Mouse (Mus musculus) gastrocnemius, adult 2 months (tissue): ENCODE data around the gene Mum1. TPM values are rescaled to one million over a fixed set of nuclear protein-coding genes. Genes with fewer than 3 reads are reported as not detected.

Experiments
- DNase-seq: peaks from one replicate; pipeline ENCODE4 v3.0.0; 2022
- H3K27ac ChIP-seq: fragments of 200-600 bp; 2 replicates; pipeline ENCODE4 v1.8.1; 2022; ENCODE audit warnings: mild to moderate bottlenecking
- H3K4me3 ChIP-seq: fragments of 200-600 bp; 2 replicates; pipeline ENCODE4 v1.8.1; 2022; ENCODE audit warnings: mild to moderate bottlenecking, moderate library complexity
- CTCF ChIP-seq: fragments of 200-600 bp; IDR thresholded peaks from 2 replicates; pipeline ENCODE4 v1.8.1; 2022; ENCODE audit warnings: antibody characterized with exemption, mild to moderate bottlenecking, moderate library complexity
- intact Hi-C: fragments of 180-260 bp; cut with DNase I; formaldehyde crosslinking; loops from one replicate; pipeline ENCODE4 v1.15.1; 2025
- total RNA-seq, 2 experiments: library from RNA; stranded (reverse); gene quantifications; 2 replicates each; pipeline ENCODE4 v1.2.3; 2021

Mum1 gene
- total RNA-seq, 2 experiments from 2014 or later: 12.2 to 19.2 TPM

DNA sequence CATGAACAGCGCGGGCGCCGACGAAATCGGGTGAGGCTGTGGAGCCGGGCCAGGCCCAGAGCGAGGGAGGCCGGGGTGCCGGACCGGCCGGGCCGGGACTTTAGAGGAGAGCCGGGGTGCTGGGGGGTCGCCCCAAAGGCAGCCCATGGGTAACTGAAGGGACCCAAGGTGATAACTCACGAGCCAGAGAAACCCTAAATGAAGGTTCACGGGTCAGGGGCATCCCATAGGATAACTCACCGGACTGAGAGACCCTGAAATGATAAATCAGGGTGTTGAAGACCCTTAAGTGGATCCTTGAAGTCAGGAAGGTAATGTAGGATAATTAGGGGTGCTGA lies 38.9 kb downstream of the Mum1 start:
- TF ChIP-seq CTCF: no peak
- peak overlapping the region; percentile 99 for H3K27ac ChIP-seq
- intact Hi-C loops: no loop called here
- no peak for DNase-seq
- H3K4me3 ChIP-seq: peak overlapping the region; percentile 87

DNA sequence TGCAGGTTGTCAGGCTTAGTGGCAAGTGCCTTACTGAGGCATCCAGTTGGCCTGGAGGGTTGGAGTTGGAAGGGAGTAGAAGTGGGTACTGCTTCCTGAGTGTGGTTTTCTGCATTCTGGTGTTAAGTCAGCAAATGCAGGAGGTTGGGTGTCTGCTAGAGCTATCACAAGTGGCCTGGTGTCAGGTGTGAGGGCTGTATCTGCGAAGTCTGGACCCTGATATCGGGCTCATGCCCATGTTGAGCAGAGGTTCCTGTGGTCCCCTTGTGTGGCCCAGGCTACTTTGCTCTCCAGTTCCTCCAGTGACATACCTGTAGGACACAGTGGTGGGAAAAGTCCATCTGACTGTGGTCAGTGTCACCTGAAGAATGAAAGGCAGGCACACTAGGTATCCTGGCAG lies 43.9 kb downstream of the Mum1 start:
- Histone ChIP-seq H3K27ac (peak overlapping the region; percentile 53), H3K4me3 (peak overlapping the region; percentile 20)
- no peak for DNase-seq
- no peak for TF ChIP-seq CTCF
- intact Hi-C loops: no loop called here

DNA sequence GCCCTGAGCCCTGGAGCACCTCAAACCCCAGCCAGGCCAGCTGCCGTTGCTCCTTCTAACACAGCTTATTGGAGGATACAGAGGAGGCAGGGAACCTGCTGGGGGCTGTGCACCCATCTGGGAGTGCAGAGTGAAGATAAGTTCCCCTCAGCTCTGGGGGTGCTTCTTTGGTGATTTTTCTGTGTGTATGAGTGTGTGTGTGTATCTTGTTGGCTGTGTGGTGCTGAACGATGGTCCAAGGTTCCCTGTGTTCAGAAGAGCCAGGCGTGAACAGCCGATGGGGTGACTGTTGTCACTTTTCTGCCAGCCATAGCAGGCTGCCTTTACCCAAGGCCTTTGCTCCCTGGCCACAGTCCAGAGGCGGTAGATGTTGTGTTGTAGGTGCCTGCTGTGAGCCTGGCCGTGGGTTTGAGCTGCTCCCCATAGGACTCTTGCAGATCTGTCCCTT lies 44.5 kb downstream of the Mum1 start:
- no peak for TF ChIP-seq CTCF
- peak; percentile 37 for DNase-seq
- H3K27ac ChIP-seq: peak overlapping the region; percentile 53
- intact Hi-C loops: no loop called here
- peak overlapping the region; percentile 20 for H3K4me3 ChIP-seq

DNA sequence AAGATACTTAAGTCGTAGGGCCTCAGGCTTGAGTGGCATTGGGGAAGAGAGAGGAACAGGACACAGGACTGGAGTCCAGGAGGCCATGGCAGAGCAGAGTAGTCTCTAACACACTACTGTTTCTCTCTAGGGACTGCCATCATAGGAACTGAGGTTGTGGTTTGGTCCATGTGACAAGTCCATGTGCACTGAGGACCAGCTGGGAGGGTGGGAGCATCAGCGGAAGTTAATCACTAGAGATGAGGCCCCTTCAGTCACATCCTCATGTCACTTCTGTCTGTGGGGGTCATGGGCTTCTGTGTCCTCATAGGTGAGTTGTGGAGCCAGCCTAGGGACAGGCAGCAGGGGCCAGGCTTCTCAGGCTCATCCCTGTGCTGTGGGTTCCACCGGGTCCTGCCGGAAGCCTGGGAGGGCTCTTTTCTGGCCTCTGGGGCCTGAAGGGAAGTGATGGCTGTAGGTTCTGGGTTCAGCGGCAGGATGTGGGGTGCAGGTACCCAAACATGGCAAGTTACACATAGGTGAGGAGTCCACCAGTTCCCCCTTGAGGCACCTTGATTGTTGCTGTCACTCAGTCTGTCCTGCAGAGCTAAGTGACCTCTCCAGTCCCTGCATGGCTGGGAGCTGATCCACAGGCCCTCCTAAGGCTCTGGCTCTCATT lies 45.1 kb downstream of the Mum1 start:
- no peak for TF ChIP-seq CTCF
- peak overlapping the region; percentile 20 for H3K4me3 ChIP-seq
- intact Hi-C loops: no loop called here
- H3K27ac ChIP-seq: peak overlapping the region; percentile 53
- DNase-seq: peak; percentile 7

DNA sequence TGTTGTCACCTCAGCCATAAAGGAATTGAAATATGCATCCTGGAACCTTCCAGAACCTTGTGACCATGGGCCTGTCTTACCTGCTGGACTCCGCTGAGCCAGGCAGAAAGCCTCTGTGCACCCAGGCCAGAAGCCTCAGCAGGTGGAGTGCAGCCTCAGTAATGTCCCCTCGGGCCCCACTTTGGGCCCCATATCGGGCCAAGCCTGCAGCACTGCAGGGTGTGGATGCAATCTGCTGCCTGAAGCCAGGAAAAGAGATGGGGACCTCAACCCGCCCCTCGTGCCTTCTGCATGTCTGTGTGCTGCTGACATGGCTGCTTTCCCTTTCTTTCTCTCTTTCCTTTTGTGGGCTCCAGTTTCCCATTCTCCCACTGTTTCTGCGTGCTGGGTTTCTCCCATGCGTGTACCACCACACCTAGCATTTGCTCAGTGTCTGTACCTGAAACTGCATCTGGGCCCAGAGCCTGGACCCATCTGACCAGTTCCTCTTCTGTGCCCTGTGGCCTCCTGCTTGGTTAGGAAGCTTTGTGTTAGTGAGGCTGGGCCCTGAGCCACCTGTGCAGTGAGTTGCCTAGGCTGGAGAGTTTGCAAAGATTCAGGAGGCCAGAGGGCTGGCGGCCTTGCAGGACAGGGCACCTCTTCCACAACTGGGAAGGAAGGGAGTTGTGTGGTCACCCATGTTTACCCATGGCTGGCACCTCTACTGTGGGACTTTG lies 45.8 kb downstream of the Mum1 start:
- TF ChIP-seq CTCF: no peak

DNA sequence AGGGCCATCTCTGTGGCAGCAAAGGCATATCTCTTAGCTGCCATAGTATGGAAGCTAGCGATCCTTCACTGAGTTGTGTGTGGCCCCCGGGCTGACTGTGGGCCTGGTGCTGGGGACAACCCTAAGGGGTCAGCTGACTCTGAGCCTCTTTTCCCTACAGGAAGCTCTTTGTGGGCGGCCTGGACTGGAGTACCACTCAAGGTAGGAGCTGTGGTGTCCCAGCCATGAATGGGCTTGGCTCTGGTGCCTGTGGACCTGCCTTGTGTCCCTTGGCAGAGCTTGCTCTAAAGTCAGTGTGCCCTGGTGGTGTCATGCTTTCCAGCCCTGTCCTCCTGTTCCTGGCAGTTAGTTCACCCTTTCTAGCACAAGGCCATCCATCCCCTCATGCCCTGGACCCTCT lies 47.6 kb downstream of the Mum1 start:
- DNase-seq: no peak
- TF ChIP-seq CTCF: no peak
- intact Hi-C loops: no loop called here
- Histone ChIP-seq H3K4me3 (no peak overlapping the region), H3K27ac (peak overlapping the region; percentile 54)

More for the DNA sequence above, 45.8 kb downstream of the Mum1 start:
- intact Hi-C loops: no loop called here
- Histone ChIP-seq H3K4me3 (no peak overlapping the region), H3K27ac (peak overlapping the region; percentile 53; the same call in 1 of the 2 replicates)
- peak; percentile 27 for DNase-seq

DNA sequence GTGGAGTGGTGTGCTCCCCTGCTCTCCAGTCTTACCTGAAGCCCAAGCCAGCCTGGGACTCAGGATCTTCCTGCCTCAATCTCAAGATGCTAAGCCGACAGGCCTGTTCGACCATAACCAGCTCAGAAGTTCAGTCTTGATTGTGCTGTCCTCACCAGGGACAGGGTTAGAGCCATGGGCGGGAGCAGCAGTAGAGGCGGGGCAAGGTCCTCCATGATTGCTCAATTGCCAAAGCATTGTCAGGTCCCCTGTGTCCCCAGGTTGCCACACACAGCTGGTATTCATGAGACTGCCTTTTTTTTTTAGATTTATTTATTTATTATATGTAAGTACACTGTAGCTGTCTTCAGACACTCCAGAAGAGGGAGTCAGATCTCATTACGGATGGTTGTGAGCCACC lies 50.0 kb downstream of the Mum1 start:
- intact Hi-C loops: no loop called here
- Histone ChIP-seq H3K27ac (no peak overlapping the region), H3K4me3 (no peak overlapping the region)
- no peak for DNase-seq
- TF ChIP-seq CTCF: no peak

DNA sequence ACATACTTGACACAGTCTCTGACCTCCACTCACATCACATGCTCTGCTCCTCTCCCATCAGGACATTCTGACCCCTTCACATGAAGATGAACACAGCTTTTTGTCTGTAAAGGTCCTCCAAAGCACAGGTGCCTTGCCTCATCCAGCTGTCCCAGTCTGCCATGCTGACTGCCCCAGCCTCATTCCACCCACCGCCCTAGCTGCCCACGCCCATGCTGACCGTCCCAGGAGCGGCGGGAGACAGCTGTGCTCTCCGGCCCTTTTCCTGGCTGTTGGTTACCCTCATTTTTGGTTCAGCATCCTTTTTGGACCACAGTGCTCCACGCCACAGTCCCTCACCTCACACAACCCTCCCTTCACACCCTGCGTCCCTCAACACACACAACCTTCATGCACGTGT lies 52.2 kb downstream of the Mum1 start:
- no peak overlapping the region for H3K27ac ChIP-seq
- TF ChIP-seq CTCF: no peak
- intact Hi-C loops: no loop called here
- H3K4me3 ChIP-seq: no peak overlapping the region
- DNase-seq: no peak

DNA sequence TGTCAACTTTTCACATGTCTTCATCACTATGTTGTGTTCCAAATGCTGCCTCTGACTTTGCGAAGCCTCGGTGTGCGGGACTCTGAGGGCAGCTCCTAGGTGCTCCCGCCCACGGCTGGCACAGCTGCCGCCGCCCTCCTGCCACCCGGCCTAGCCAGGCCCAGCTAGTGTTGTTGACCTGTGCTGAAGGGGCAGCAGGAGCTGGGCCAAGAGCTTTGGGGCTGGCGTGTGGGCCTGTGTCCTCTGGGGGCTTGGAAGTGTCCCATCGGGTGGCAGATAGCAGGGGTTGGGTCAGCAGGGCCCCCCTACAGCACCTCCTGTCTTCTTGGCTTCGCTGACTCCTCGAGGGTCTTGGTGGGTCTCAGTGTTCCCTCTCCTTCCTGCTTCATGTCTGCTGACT lies 53.0 kb downstream of the Mum1 start:
- Histone ChIP-seq H3K4me3 (no peak overlapping the region), H3K27ac (no peak overlapping the region)
- TF ChIP-seq CTCF: no peak
- no peak for DNase-seq
- intact Hi-C loops: no loop called here

DNA sequence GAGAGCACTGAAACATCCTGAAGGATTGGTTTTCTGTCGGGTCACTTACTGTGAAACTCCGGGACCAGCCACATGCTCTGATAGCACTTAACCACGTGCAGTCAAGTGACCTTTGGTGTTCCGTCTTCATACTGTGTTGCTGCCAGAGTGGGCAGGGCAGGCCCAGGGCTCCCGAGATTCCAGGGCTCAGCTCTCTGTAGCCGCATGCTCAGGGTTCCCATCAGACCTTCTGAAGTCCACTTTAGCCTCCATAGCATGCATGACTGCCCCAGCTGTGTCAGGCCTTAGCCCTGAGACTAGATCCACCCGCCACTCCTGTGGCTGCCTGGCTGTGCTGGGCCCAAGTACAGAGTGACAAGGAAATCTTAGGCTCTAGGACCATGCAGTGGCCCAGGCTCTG lies 55.1 kb downstream of the Mum1 start:
- Histone ChIP-seq H3K4me3 (0 out of 2 replicates have a peak overlapping the region, but pooled peaks have one; percentile 9), H3K27ac (peak overlapping the region; percentile 86)
- no peak for TF ChIP-seq CTCF
- intact Hi-C loops: no loop called here
- peak; percentile 64 for DNase-seq

DNA sequence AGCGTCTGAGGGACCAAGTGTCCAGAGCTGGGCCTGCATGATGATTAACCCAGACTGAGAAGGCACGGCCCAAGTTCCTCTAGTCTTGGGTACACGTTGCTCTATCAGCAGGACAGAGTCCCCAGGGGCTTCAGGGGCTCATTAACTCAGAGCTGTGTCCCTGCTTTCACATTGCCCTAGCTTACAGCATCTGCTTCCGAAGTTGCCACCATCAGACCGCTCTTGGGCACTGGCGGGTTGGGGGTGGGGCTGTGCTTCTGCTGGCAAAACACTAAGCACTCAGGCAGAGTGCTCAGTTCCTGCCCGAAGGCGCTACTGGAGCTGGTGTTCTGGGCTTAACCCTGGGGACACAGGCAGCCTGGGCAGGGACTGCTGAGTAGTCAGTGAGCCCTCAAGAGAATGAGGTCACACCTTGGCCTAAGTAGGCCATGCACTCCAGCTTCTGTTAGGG lies 55.7 kb downstream of the Mum1 start:
- H3K4me3 ChIP-seq: no peak overlapping the region
- H3K27ac ChIP-seq: peak overlapping the region; percentile 86

DNA sequence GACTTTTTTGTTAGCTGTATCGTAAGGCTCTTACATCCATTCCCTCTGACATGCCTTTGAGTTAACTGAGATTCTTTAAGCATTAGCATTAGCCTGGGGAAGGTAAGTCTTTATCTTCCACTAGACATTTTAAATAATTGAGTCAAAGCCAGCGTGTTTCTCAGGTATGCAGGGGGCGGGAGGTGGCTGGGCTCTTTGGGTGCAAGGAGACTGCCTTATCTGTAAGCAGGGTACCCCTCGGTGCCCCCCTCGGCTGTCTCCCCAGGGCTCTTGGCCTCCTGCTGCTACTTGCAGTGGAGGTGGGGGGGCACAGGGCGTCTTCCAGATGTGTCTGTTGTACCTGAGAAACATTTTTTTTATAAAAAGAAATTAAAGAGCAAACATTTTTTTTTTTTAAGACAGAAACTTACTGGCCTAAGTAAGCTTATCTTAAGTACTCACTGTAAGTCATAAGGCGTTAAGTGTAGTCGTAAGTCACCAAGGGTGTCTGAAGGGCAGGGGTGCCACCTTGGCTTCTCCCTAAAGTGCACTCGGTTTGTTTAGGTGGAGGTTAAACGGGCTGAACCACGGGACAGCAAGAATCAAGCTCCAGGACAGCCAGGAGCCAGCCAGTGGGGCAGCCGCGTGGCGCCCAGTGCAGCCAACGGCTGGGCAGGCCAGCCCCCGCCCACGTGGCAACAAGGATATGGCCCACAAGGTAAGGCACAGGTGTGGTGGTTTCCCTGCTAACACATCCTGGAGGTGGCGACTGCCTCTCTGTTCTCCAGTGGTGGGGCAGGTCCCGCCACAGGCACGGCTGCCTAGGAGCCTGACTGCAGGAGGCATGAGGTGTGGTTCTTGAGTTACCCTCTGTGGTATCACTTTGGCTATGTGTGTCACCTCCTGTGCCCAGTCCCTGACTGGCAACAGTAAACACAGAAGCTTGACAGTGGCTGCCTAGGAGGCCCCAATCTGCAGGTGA lies 56.5 kb downstream of the Mum1 start:
- peak overlapping the region; percentile 86 for H3K27ac ChIP-seq
- no peak overlapping the region for H3K4me3 ChIP-seq
- intact Hi-C loops: no loop called here

More for the DNA sequence above, 55.7 kb downstream of the Mum1 start:
- peak; percentile 78 for DNase-seq
- intact Hi-C loops: no loop called here
- no peak for TF ChIP-seq CTCF

More for the DNA sequence above, 56.5 kb downstream of the Mum1 start:
- TF ChIP-seq CTCF: no peak
- peak; percentile 53 for DNase-seq
